Mouse (Mus musculus) heart, embryonic 13.5 days (tissue): ENCODE results near the gene Vcl. TPM values are rescaled to one million over a fixed set of nuclear protein-coding genes. Genes with fewer than 3 reads are reported as not detected.

Experiments used
- ATAC-seq: fragments of 200-750 bp; cut with Nextera tagmentation; 2 replicates; pipeline ENCODE4 v1.8.0; 2017; ENCODE audit warnings: moderate TSS enrichment; ENCODE audit not compliant: insufficient number of reproducible peaks, low FRiP score, low TSS enrichment; ENCODE audit errors: extremely low read depth
- H3K27ac ChIP-seq: fragments of 300-500 bp; sonication (generic); replicated peaks from 2 replicates; pipeline ENCODE4 v1.5.1; 2015; ENCODE audit warnings: moderate library complexity, mild to moderate bottlenecking, inconsistent platforms
- H3K27me3 ChIP-seq: fragments of 300-500 bp; sonication (generic); replicated peaks from 2 replicates; pipeline ENCODE4 v1.6.1; 2015; ENCODE audit warnings: mild to moderate bottlenecking, inconsistent platforms
- H3K36me3 ChIP-seq: fragments of 300-500 bp; sonication (generic); 2 replicates; pipeline ENCODE4 v1.6.1; 2015; ENCODE audit warnings: mild to moderate bottlenecking, inconsistent platforms
- H3K4me1 ChIP-seq: fragments of 300-500 bp; sonication (generic); 2 replicates; pipeline ENCODE4 v1.6.1; 2015; ENCODE audit warnings: inconsistent platforms
- H3K4me2 ChIP-seq: fragments of 300-500 bp; sonication (generic); 2 replicates; pipeline ENCODE4 v1.6.1; 2015; ENCODE audit warnings: inconsistent platforms, mild to moderate bottlenecking, moderate library complexity
- H3K4me3 ChIP-seq: fragments of 300-500 bp; sonication (generic); 2 replicates; pipeline ENCODE4 v1.5.1; 2015; ENCODE audit warnings: moderate library complexity, mild to moderate bottlenecking, inconsistent platforms
- H3K9ac ChIP-seq: fragments of 300-500 bp; sonication (generic); 2 replicates; pipeline ENCODE4 v1.6.1; 2015; ENCODE audit warnings: inconsistent platforms, mild to moderate bottlenecking, moderate library complexity
- H3K9me3 ChIP-seq: fragments of 300-500 bp; sonication (generic); 2 replicates; pipeline ENCODE4 v1.6.1; 2016; ENCODE audit warnings: inconsistent platforms
- WGBS: fragments of 180-500 bp; shearing (Covaris S2); methylation state at CpG from one replicate; pipeline ENCODE4 v1.1.7; 2015; ENCODE audit warnings: mixed read lengths; 5-methylcytosine and 5-hydroxymethylcytosine counted together
- polyA plus RNA-seq: library from polyadenylated mRNA; unstranded; fragments of >200 nt; fragmentation: Nextera tagmentation; extraction: Ambion mirVana; gene quantifications from 2 replicates; pipeline ENCODE4 v1.2.1, GENCODE M21; 2015

The Vcl gene
- polyA plus RNA-seq, 1 experiment from 2014 or later = 69.8 TPM

DNA sequence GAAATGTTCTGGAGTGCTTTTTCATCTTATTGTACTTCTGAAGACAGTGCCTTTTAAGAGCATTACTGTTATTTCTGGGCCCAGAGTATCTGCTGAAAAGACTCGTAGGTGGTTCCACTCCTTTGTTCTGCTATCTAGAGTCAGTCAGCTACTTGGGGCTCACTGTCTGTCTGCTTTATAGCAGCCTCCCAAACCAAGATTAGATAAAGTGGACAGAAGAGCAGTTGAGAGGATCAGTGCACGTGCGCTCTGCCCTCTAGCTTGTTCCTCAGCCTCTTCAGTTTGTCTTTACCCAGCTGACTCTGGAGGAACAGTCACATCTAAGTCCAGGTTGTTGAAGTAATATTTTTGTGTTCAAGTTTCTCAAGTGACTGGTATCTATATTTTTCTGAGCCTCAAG is 144.8 kb downstream of the Vcl start:
- H3K9ac ChIP-seq = no peak overlapping the region
- ATAC-seq = no peak
- no peaks in the 10 kb centered on the region for H3K36me3 ChIP-seq
- H3K27ac ChIP-seq = peak overlapping the region; percentile 63; the same call in 1 of the 2 replicates
- H3K27me3 ChIP-seq = no peaks in the 10 kb centered on the region
- H3K4me3 ChIP-seq = no peak overlapping the region
- peak overlapping the region; percentile 79; the same call in 1 of the 2 replicates for H3K4me2 ChIP-seq
- peaks cover 52% of the 10 kb centered on the region for H3K4me1 ChIP-seq
- WGBS = 17% methylated on average over 3 of the region's 3 CpGs
- H3K9me3 ChIP-seq = no peaks in the 10 kb centered on the region

DNA sequence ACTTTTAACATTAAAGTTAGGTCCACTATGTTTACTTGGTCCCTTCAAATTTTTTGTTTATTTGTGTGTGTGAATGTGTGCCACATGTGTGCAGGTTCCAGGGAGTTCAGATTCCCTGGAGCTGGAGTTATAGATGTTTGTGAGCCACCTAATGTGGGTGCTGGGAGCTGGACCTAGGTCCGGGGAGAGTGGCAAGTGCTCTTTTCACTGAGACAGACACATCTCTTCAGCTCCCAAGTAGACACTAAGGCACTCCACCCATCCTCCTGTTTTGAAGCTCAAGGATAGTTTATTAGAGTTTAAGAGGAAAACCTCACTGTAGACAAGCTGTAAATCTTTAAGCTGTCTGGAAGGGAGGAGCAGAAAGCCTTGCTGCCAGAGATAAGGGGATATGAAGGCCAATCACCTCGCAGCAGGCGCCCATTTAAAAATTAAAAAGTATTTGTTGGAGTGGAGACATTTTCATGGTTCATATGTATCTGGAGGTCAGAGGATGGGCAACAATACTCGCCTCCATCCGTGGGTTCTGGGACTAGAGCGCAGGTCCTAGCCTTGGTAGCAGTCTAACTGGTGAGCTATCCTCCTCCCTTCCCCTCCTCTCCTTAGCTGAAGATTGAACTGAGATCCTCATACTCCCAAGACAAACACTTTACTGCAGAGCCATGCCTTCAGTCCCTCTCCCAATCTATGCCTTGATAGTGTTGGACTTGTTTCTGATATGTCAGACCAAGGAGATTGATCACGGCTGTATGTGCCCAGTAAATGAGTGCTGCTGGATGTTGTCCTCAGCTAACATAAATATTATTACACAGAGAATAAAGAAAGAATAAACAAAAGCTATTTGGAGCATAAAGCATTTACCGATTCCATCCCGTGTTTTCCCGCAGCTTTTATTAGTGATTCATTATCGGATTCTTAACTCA is 145.5 kb downstream of the Vcl start:
- ATAC-seq = no peak
- Histone ChIP-seq H3K4me3 (peak overlapping the region; percentile 75; the same call in 1 of the 2 replicates), H3K9me3 (no peaks in the 10 kb centered on the region), H3K9ac (no peak overlapping the region), H3K4me1 (peaks cover 56% of the 10 kb centered on the region), H3K4me2 (peak overlapping the region; percentile 79), H3K27ac (peak overlapping the region; percentile 92), H3K36me3 (no peaks in the 10 kb centered on the region), H3K27me3 (no peaks in the 10 kb centered on the region)
- 45% methylated on average over 11 of the region's 11 CpGs for WGBS

DNA sequence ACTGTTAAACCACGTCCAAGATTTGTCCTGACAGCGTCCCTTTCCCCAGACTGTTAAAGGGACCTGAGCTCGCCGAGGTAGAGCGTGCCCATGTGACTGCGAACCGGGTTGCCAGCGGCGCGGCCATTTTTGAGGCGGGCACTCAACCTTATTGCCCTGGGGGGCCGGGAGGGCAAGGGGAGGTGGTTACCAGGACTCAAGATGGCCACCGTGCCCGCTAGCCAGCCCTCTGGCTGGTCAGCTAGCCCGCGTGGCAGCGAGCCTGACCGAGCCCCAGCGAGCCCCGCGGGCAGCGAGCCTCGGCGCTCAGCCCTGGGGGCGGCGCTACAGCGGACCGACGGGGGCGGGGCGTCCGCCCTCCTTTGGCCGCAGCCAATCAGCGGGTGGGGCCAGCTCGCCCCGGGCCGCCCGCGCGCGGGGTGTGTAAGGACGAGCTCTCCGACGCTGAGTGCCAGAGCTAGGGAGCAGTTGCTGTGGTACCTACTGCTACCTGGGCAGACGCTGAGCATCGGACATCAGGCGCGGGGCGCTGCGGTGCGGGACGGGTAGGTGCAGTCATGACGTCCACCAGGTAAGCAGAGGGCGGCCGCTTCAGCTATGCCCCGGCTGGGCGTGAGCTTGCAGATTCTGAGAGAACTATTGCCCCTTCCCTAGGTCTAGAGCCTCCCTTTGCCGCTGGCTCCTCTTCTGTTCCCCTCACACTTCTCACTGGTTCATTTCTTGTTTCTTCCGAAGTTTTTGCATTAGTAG is 146.7 kb downstream of the Vcl start:
- H3K4me3 ChIP-seq = peak overlapping the region; percentile 75
- no peaks in the 10 kb centered on the region for H3K9me3 ChIP-seq
- peaks cover 60% of the 10 kb centered on the region for H3K4me1 ChIP-seq
- H3K4me2 ChIP-seq = peak overlapping the region; percentile 79
- H3K27ac ChIP-seq = peak overlapping the region; percentile 92
- H3K9ac ChIP-seq = peak overlapping the region; percentile 89
- peak; percentile 99 for ATAC-seq
- H3K36me3 ChIP-seq = no peaks in the 10 kb centered on the region
- no peaks in the 10 kb centered on the region for H3K27me3 ChIP-seq
- WGBS = under 1% methylated on average over 59 of the region's 59 CpGs

DNA sequence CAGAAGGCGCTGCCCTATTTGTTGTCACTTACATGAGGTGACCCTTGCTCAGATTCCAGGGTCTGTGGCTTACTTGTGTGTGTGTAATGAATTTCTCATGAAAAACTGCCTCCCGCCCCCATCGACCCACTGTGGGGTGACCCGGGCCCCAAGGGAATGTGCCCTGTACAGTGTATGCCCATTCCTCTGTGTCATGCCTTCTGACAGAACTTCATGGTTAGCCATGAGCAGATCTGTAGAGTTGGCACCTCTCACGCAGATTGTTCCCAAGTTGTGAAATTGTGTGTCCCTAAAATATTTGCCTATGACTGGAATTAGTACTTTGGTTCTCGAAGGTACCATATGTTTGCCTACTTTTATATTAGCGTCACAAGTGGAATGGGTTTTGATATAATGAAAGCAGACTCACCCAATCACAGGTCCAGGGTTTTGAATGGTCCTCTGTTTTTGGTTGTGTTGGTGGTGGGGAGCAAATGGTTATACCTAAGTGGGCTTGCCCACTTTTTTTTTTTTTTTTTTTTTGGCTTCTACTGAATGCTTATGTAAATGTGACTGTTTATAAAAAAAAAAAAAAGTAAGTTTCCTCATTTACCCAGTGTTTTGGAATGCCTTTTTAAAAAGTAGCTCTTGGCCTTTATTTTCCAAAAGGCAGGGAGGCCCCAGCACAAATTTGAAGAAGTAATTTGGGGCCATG is 147.4 kb downstream of the Vcl start:
- peak overlapping the region; percentile 75 for H3K4me3 ChIP-seq
- peak overlapping the region; percentile 79 for H3K4me2 ChIP-seq
- H3K27me3 ChIP-seq = no peaks in the 10 kb centered on the region
- no peaks in the 10 kb centered on the region for H3K9me3 ChIP-seq
- WGBS = 30% methylated on average over 7 of the region's 7 CpGs
- peak overlapping the region; percentile 92 for H3K27ac ChIP-seq
- peak overlapping the region; percentile 89 for H3K9ac ChIP-seq
- H3K4me1 ChIP-seq = peaks cover 64% of the 10 kb centered on the region
- ATAC-seq = no peak
- H3K36me3 ChIP-seq = no peaks in the 10 kb centered on the region

DNA sequence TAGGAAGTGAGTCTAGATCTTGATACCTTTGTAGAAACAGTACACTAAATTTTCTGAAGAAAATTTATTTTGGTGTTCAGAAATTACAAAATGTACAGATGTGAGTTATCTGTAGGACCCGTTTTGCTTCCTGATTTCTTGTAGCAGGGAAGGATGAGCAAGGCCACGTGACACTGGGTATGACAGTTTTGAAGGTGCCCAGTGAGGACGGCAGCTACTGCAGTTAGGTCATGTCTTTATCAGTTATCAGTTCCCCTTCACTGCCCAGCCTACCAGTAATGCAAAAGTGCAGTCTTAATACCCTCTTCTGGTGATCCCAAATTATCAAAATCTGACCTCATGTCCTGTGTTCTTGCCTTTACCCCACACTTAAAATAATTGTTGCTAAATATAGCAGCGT is 148.7 kb downstream of the Vcl start:
- H3K4me3 ChIP-seq = peak overlapping the region; percentile 75
- H3K27me3 ChIP-seq = no peaks in the 10 kb centered on the region
- H3K9ac ChIP-seq = peak overlapping the region; percentile 44; the same call in 1 of the 2 replicates
- peaks cover 72% of the 10 kb centered on the region for H3K4me1 ChIP-seq
- H3K9me3 ChIP-seq = no peaks in the 10 kb centered on the region
- no peaks in the 10 kb centered on the region for H3K36me3 ChIP-seq
- H3K27ac ChIP-seq = peak overlapping the region; percentile 92
- 25% methylated on average over 4 of the region's 4 CpGs for WGBS
- ATAC-seq = no peak
- H3K4me2 ChIP-seq = peak overlapping the region; percentile 79

DNA sequence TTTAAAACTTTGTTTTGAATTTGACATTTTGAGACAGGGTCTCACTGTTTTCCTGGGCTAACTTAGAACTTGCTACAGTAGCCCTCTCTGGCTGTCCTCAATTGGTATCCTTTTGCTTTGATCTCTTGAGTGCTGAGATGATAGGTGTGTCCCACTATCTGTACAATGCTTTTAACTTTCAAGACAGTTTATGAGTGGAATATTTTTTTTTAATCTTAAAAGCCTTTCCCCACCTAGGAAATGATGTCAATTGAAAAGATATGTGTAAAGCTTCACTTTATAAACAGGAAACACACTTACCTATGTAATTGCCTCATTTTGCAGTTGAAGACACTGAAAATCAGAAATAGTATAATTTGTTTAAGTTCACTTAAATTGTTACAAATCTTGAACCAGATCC is 149.3 kb downstream of the Vcl start:
- H3K9ac ChIP-seq = no peak overlapping the region
- peak overlapping the region; percentile 92 for H3K27ac ChIP-seq
- H3K4me2 ChIP-seq = peak overlapping the region; percentile 79
- peak overlapping the region; percentile 75 for H3K4me3 ChIP-seq
- H3K4me1 ChIP-seq = peaks cover 74% of the 10 kb centered on the region
- H3K9me3 ChIP-seq = no peaks in the 10 kb centered on the region
- no peak for ATAC-seq
- H3K27me3 ChIP-seq = no peaks in the 10 kb centered on the region
- no peaks in the 10 kb centered on the region for H3K36me3 ChIP-seq

DNA sequence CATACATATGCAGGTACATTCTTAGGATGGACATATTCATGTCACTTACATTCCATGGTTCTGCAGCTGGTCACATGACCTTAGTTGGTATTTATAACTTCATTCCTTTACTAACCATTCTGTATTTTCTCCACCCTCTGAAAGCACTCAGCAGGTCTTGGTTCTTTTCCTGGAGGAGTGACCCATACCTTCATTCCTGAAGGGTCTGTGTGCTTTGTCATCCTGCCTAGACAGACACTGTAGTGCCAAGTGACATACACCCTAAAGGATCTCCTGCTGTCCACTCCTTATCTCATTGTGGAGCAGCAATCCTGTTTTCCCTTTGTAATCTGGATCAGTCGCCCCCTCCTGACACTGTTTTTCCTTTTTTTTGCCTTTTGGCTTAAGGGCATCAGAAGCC is 153.6 kb downstream of the Vcl start:
- Histone ChIP-seq H3K4me1 (peaks cover 72% of the 10 kb centered on the region), H3K27ac (peak overlapping the region; percentile 69), H3K9ac (no peak overlapping the region), H3K27me3 (no peaks in the 10 kb centered on the region), H3K4me3 (no peak overlapping the region), H3K36me3 (no peaks in the 10 kb centered on the region), H3K9me3 (no peaks in the 10 kb centered on the region), H3K4me2 (peak overlapping the region; percentile 3; the same call in 1 of the 2 replicates)
- ATAC-seq = no peak
- WGBS = 5% methylated on average over 1 of the region's 1 CpGs

Other genes starting within 250 kb of the Vcl start
- 15.3 and 17.4 TPM in 2 replicates for gene Fut11, start 234.4 kb upstream of the Vcl start, polyA plus RNA-seq
- gene Chchd1, start 226.4 kb upstream of the Vcl start, polyA plus RNA-seq = 199 and 200 TPM in 2 replicates
- 23.0 and 23.4 TPM in 2 replicates for gene Zswim8, start 221.8 kb upstream of the Vcl start, polyA plus RNA-seq
- 13.8 and 14.9 TPM in 2 replicates for gene Ndst2, start 194.8 kb upstream of the Vcl start, polyA plus RNA-seq
- 55.0 and 60.2 TPM in 2 replicates for gene Camk2g, start 135.3 kb upstream of the Vcl start, polyA plus RNA-seq
- 1.4 and 2.3 TPM in 2 replicates for gene Plau, start 92.7 kb upstream of the Vcl start, polyA plus RNA-seq
- 59.6 and 64.6 TPM in 2 replicates for gene Ap3m1, start 123.1 kb downstream of the Vcl start, polyA plus RNA-seq
- gene Adk, start 123.2 kb downstream of the Vcl start, polyA plus RNA-seq = 242 and 253 TPM in 2 replicates